Mouse (Mus musculus): ENCODE data around the gene Eef1b2.

Eef1b2 gene

GRCm38 (mm10) chr1:63195848-63196512 lies 19.4 kb downstream of the Eef1b2 start:
- no peak for DNase-seq

- no peak for DNase-seq
Observed at GRCm38 (mm10) chr1:63199387-63199786, 22.8 kb downstream of the Eef1b2 start.

GRCm38 (mm10) chr1:63200322-63200721 lies 23.7 kb downstream of the Eef1b2 start:
- DNase-seq, result no peak

GRCm38 (mm10) chr1:63201672-63202071 lies 25.0 kb downstream of the Eef1b2 start:
- DNase-seq, result no peak

GRCm38 (mm10) chr1:63203471-63203870 lies 26.8 kb downstream of the Eef1b2 start:
- DNase-seq, result no peak

- DNase-seq, result peak; percentile 35 to 37
Observed at GRCm38 (mm10) chr1:63203950-63204659, 27.5 kb downstream of the Eef1b2 start.

GRCm38 (mm10) chr1:63204660-63205394 lies 28.2 kb downstream of the Eef1b2 start:
- no peak for DNase-seq

GRCm38 (mm10) chr1:63207607-63208006 lies 31.0 kb downstream of the Eef1b2 start:
- no peak for DNase-seq

- peak; percentile 36 to 52 for DNase-seq
Observed at GRCm38 (mm10) chr1:63209861-63210529, 33.4 kb downstream of the Eef1b2 start.

GRCm38 (mm10) chr1:63213478-63214270 lies 37.0 kb downstream of the Eef1b2 start:
- DNase-seq, result no peak

GRCm38 (mm10) chr1:63214271-63214558 lies 37.6 kb downstream of the Eef1b2 start, which contains the start of gene Gpr1:
Gene Gpr1, minus strand, starts transcription at chr1:63214543.
- no peak for DNase-seq

GRCm38 (mm10) chr1:63214631-63215030 lies 38.0 kb downstream of the Eef1b2 start:
- DNase-seq, result no peak

- no peak for DNase-seq
Observed at GRCm38 (mm10) chr1:63219277-63219676, 42.7 kb downstream of the Eef1b2 start.

- DNase-seq, result no peak
Observed at GRCm38 (mm10) chr1:63225009-63225408, 48.4 kb downstream of the Eef1b2 start.

- DNase-seq, result no peak
Observed at GRCm38 (mm10) chr1:63225890-63226289, 49.3 kb downstream of the Eef1b2 start.

GRCm38 (mm10) chr1:63227241-63227640 lies 50.6 kb downstream of the Eef1b2 start:
- no peak for DNase-seq

Data from cerebellum, postnatal 10 days (tissue).